Mouse (Mus musculus): ENCODE data around the gene Zar1l.

GRCm38 (mm10) chr5:150466132-150466531, 51.8 kb downstream of the Zar1l start:
- no peak for TF ChIP-seq CTCF (IDR thresholded peaks at IDR 0.05; ENCODE audit: control insufficient read depth, insufficient read depth, insufficient replicate concordance, low read depth, low read length)
- 0 out of 2 replicates have a peak, but pooled peaks have one; percentile 20 for TF ChIP-seq POLR2A (IDR thresholded peaks at IDR 0.05; ENCODE audit: control insufficient read depth, low read depth, low read length)

Measured in testis, adult 2 months (tissue).